Mouse (Mus musculus) embryonic facial prominence, embryonic 10.5 days (tissue): ENCODE results near the gene Isg20l2. TPM values are rescaled to one million over a fixed set of nuclear protein-coding genes. Genes with fewer than 3 reads are reported as not detected.
"Not testable (repeated sequence)": the region's sequence is repeated elsewhere in the genome, so short reads cannot be mapped to it uniquely, and the experiment has no call there.

Experiments used
- DNase-seq: peaks from one replicate; pipeline ENCODE4 v3.0.0-alpha.2; 2017; ENCODE audit warnings: low spot score
- H3K27ac ChIP-seq: fragments of 300-500 bp; sonication (generic); replicated peaks from 2 replicates; pipeline ENCODE4 v1.5.1; 2016; ENCODE audit warnings: mild to moderate bottlenecking
- H3K27me3 ChIP-seq: fragments of 300-500 bp; sonication (generic); replicated peaks from 2 replicates; pipeline ENCODE4 v1.6.1; 2016; ENCODE audit warnings: low read depth, mild to moderate bottlenecking; ENCODE audit not compliant: poor library complexity, severe bottlenecking
- H3K36me3 ChIP-seq: fragments of 300-500 bp; sonication (generic); replicated peaks from 2 replicates; pipeline ENCODE4 v1.6.1; 2016; ENCODE audit warnings: mild to moderate bottlenecking, moderate library complexity
- H3K4me1 ChIP-seq: fragments of 300-500 bp; sonication (generic); 2 replicates; pipeline ENCODE4 v1.6.1; 2016
- H3K4me3 ChIP-seq: fragments of 300-500 bp; sonication (generic); 2 replicates; pipeline ENCODE4 v1.5.1; 2016; ENCODE audit warnings: mild to moderate bottlenecking, moderate library complexity
- H3K9me3 ChIP-seq: fragments of 300-500 bp; sonication (generic); 2 replicates; pipeline ENCODE4 v1.6.1; 2016; ENCODE audit warnings: mild to moderate bottlenecking
- WGBS: fragments of 180-500 bp; shearing (Covaris S2); methylation state at CpG from one replicate; pipeline ENCODE4 v1.1.7; 2016; 5-methylcytosine and 5-hydroxymethylcytosine counted together
- polyA plus RNA-seq: library from polyadenylated mRNA; unstranded; fragments of >200 nt; fragmentation: Nextera tagmentation; extraction: Ambion mirVana; gene quantifications from 2 replicates; pipeline ENCODE4 v1.2.1, GENCODE M21; 2016

The Isg20l2 gene
- 78.0 and 81.3 TPM in 2 replicates for polyA plus RNA-seq

DNA sequence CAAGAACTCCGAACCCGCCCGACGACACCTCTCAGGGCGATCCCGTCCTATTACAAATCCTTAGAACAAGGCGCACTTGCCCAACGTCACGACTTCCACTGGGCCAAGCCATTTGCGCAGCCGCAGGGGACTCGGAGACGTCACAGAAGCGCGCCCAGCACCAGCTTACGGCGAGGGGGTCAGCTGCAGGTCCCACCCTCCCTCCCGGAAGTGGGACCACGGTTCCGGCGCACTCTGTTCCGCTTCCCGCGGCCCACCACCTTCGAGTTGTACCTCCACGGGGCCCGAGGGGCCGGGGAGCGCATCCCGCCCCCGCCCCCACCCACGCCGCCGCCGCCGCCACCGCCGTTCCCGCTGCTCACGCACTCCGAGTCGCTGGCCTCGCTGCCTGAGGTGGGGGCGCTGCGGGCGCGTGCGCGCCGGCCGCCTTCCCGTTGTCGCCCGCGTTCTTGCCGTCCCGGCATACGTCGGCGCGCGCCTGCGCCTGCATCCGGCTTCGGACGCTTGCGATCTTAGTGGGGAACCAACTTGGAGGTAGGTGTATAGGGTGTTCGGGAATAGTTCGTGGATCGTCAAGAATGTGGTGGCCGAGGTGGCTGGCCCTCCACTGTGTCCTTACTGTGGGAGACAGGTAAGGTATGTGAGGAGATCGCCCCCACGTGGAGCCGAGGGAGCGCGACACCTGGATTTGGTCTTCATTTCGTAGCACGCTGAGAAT is at the start of gene Isg20l2, which contains the start of gene Rrnad1:
Isg20l2 (plus strand) TSS at position 237 of the 718 bp plus-strand sequence.
Rrnad1 (minus strand) TSS at position 640 of the 718 bp plus-strand sequence.
- H3K27ac ChIP-seq = peak within 1 kb of the TSS; percentile 95
- peaks cover 69% of the 10 kb centered on the region for H3K36me3 ChIP-seq
- DNase-seq = peak; percentile 98
- H3K4me1 ChIP-seq = peaks cover 40% of the 10 kb centered on the region
- no peaks in the 10 kb centered on the region for H3K27me3 ChIP-seq
- no peaks in the 10 kb centered on the region for H3K9me3 ChIP-seq
- WGBS = under 1% methylated on average over 78 of the region's 78 CpGs
- peak within 1 kb of the TSS; percentile 96 for H3K4me3 ChIP-seq

DNA sequence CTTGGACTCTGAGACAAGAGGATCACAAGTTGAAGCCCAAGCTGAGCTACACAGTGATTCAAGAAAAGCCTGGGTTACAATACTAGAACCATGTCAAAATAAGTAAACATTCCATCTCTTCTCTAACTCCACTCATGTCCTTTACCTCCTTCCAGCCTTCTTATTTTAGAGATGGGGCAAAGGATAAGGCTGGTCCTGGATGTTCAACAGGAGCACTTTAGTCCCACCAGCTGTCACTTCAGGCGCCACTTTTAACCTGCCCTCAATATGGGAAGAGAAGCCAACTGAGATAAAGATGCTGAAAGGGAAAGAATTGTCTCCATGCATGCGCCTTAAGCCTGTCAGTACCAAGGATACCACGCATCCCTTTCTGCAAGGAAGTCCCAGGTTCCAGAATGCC is 45.8 kb upstream of the Isg20l2 start:
- Histone ChIP-seq H3K27me3 (no peaks in the 10 kb centered on the region), H3K4me1 (peaks cover 18% of the 10 kb centered on the region), H3K4me3 (peak overlapping the region; percentile 94), H3K27ac (peak overlapping the region; percentile 93), H3K36me3 (peaks cover 35% of the 10 kb centered on the region), H3K9me3 (no peaks in the 10 kb centered on the region)
- DNase-seq = no peak
- WGBS = 2% methylated on average over 3 of the region's 3 CpGs

DNA sequence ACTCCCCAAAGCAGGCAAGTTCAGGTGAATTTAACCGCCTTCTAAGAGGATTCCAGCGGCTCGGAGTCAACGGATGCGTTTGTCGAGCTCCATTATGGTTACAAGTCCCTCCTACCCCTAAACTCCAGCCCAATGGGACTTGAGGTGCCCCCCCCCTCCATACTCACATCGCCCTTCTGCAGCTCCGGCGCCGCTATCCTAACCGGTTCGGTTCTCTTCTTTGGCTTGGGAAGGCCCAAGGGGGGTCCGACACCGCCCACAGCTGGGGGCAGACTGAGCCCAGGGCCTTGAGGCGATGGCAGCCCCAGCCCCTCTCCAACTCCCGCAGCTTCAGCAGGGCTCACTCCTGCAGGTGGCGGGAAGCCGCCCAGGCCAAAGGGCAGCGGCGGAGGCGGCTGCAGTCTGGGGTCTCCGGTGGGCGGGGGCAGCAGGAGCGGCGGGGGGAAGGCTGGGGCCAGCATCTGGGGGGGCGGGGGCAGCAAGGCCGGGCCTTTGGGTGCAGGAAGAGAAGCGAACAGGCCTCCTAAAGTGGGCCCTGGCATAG is 45.3 kb upstream of the Isg20l2 start:
- Histone ChIP-seq H3K27me3 (no peaks in the 10 kb centered on the region), H3K27ac (peak overlapping the region; percentile 93), H3K9me3 (no peaks in the 10 kb centered on the region), H3K36me3 (peaks cover 31% of the 10 kb centered on the region), H3K4me1 (peaks cover 18% of the 10 kb centered on the region), H3K4me3 (peak overlapping the region; percentile 94)
- WGBS = under 1% methylated on average over 27 of the region's 28 CpGs
- peak; percentile 75 for DNase-seq

DNA sequence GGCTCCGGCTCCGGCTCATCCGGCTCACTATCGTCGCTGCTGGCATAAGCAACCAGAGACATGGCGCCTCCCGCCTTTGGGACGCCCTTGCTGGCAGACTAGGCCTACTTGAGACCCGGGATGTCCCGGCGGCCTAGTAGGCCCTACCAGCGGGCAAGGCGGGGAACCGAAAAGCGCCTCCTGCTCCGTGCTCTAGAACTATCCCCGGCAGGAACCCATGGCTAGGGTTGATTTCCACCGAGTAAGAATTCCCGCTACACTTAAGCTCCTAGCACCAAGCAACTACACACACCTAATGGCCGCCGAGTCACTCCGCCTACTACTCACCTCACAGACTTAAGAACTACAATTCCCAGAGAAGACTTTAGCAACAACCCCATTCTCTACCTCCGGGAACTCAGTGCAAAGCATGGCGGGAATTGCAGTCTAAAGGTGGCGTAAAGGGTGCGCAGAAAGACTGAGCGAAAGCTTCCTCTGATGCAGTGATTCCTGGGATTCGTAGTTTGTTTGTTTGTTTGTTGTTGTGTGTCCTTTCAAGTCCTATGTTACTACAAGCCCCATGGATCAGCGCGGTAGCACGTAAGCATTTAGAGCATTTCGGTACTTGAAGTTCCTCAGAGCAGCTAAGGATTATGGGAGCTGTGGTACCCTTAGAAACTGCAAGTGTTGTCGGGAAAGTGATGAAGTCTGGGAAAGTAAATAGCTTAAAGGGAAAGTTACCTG is 44.7 kb upstream of the Isg20l2 start, which contains the start of gene Prcc:
Prcc (minus strand) TSS at position 328 of the 723 bp plus-strand sequence.
- Histone ChIP-seq H3K4me3 (peak within 1 kb of the TSS; percentile 94), H3K27ac (peak within 1 kb of the TSS; percentile 93), H3K36me3 (peaks cover 25% of the 10 kb centered on the region), H3K9me3 (no peaks in the 10 kb centered on the region), H3K27me3 (no peaks in the 10 kb centered on the region), H3K4me1 (peaks cover 18% of the 10 kb centered on the region)
- peak; percentile 89 for DNase-seq
- under 1% methylated on average over 33 of the region's 33 CpGs for WGBS

DNA sequence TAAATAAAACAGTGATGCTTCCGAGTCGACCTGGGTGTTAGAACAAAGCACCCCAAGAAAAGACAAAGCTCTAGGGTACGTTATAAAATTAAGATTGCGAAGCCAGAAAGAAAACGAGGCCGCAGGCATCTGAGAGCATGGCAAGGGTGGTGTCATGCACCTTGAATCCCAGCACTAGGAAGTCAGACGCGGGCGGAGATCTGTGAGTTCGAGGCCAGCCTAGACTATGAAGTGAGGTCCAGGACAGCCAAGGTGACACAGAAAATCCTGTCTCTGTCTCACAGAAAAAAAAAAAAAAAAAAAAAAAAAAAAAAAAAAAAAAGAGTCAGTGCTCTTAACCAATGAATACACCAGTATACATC is 44.1 kb upstream of the Isg20l2 start:
- H3K4me3 ChIP-seq = peak overlapping the region; percentile 94
- no peak for DNase-seq
- peaks cover 18% of the 10 kb centered on the region for H3K4me1 ChIP-seq
- no peaks in the 10 kb centered on the region for H3K27me3 ChIP-seq
- peaks cover 19% of the 10 kb centered on the region for H3K36me3 ChIP-seq
- H3K27ac ChIP-seq = peak overlapping the region; percentile 93
- H3K9me3 ChIP-seq = no peaks in the 10 kb centered on the region
- WGBS = 12% methylated on average over 10 of the region's 10 CpGs

DNA sequence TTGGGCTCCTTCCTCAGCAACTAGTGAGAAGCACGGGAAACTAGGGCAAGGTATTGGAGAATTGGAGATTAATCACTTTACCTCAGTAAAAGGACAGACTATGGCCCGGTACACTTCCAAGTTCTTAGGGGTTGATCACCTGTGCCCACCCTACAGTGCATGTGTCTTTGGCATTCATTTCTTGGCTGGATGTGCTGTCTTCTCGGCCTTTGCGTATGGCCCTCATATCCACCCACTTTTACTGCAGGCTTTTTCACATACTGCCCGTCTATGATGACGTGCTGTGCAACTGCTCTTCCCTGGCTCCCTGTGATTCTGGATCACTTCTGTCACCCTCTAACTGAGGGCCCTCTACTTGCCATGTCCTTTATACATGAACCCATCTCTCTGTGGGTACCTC is 43.7 kb upstream of the Isg20l2 start:
- no peaks in the 10 kb centered on the region for H3K27me3 ChIP-seq
- peaks cover 15% of the 10 kb centered on the region for H3K36me3 ChIP-seq
- DNase-seq = no peak
- H3K27ac ChIP-seq = no peak overlapping the region
- H3K4me3 ChIP-seq = peak overlapping the region; percentile 94
- no peaks in the 10 kb centered on the region for H3K9me3 ChIP-seq
- H3K4me1 ChIP-seq = peaks cover 18% of the 10 kb centered on the region
- 87% methylated on average over 6 of the region's 6 CpGs for WGBS

DNA sequence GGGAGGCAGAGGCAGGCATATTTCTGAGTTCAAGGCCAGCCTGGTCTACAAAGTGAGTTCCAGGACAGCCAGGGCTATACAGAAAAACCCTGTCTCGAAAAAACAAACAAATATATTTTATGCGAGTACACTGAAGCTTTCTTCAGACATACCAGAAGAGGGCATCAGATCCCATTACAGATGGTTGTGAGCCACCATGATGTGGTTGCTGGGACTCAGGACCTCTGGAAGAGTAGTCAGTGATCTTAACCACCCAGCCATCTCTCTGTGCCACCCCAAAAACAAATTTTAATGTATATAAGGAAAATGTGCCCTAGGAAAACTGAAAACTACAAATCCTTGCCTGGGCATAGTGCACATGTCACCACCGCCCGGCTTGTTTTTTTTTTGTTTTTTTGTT is 42.7 kb upstream of the Isg20l2 start:
- H3K27ac ChIP-seq, H3K9me3 ChIP-seq, H3K4me3 ChIP-seq, DNase-seq, H3K36me3 ChIP-seq, H3K27me3 ChIP-seq: not testable (repeated sequence)
- peaks cover 18% of the 10 kb centered on the region for H3K4me1 ChIP-seq
- 81% methylated on average over 4 of the region's 4 CpGs for WGBS

DNA sequence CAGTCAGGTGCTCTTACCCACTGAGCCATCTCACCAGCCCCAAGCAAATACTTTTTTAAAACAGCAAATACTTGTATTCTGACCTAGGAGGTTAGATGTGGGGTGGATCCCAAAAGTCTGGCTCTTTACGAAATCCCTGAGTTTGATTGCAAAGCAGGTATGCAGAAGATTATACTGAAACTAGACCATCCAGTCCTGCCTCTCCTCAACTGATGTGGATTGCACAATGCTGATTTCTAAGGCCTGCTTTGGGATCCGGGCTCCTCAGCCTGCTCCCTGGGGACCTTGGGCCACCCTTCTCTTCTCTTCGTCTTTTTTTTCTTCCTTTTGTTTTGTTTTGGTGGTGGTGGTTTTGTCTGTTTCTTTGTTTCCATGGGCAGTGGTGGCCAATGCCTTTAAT is 38.6 kb upstream of the Isg20l2 start:
- DNase-seq = no peak
- no peaks in the 10 kb centered on the region for H3K4me1 ChIP-seq
- H3K27me3 ChIP-seq = no peaks in the 10 kb centered on the region
- no peak overlapping the region for H3K27ac ChIP-seq
- no peaks in the 10 kb centered on the region for H3K36me3 ChIP-seq
- no peak overlapping the region for H3K4me3 ChIP-seq
- H3K9me3 ChIP-seq = no peaks in the 10 kb centered on the region
- 50% methylated on average over 3 of the region's 3 CpGs for WGBS

DNA sequence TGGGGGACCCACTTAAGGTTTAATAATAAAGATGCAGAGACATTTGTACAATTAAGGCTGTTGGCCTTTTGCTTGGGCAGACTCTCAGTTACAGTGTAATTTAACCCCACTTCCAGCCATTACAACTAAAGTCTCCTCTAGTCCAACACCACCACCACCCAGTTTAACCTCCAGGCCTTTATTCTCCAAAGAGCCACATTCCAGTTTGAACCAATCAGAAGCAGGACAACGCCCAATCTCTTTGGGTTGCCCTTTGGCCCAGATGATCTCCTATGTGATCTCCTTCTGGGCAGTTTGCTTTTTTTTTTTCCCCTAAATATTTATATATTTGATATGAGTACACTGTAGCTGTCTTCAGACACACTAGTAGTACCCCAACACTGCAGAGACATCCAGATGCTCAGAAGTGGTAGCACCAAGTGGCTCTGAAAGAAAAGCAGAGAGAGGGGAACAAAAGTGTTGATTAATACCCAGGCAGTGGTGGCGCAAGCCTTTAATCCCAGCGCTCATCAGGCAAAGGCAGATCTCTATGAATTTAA is 36.7 kb upstream of the Isg20l2 start:
- no peak for DNase-seq
- H3K36me3 ChIP-seq = no peaks in the 10 kb centered on the region
- H3K27me3 ChIP-seq = no peaks in the 10 kb centered on the region
- no peak overlapping the region for H3K4me3 ChIP-seq
- H3K9me3 ChIP-seq = no peaks in the 10 kb centered on the region
- no peaks in the 10 kb centered on the region for H3K4me1 ChIP-seq
- H3K27ac ChIP-seq = no peak overlapping the region
- 76% methylated on average over 3 of the region's 3 CpGs for WGBS

DNA sequence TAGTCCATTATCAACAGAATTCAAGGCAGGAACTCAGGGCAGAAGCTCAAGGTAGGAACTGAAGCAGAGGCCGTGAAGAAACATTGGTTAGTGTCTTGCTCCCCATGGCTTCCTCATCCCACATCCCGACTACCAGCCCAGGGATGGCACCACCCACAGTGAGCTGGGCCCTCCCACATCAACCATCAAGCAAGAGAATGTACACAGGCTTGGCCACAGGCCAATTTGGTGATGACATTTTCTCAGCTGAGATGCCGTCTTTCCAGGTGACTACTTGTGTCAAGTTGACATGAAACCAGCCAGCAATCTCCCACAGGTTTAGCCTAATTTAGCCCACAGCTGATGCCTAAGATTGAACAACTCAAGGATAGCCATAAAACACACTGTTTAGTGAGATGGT is 30.8 kb upstream of the Isg20l2 start:
- no peaks in the 10 kb centered on the region for H3K9me3 ChIP-seq
- H3K27me3 ChIP-seq = no peaks in the 10 kb centered on the region
- DNase-seq = no peak
- peaks cover 3% of the 10 kb centered on the region; the same call in 1 of the 2 replicates for H3K4me1 ChIP-seq
- no peaks in the 10 kb centered on the region for H3K36me3 ChIP-seq
- WGBS = 77% methylated on average over 3 of the region's 3 CpGs
- no peak overlapping the region for H3K27ac ChIP-seq
- H3K4me3 ChIP-seq = no peak overlapping the region

DNA sequence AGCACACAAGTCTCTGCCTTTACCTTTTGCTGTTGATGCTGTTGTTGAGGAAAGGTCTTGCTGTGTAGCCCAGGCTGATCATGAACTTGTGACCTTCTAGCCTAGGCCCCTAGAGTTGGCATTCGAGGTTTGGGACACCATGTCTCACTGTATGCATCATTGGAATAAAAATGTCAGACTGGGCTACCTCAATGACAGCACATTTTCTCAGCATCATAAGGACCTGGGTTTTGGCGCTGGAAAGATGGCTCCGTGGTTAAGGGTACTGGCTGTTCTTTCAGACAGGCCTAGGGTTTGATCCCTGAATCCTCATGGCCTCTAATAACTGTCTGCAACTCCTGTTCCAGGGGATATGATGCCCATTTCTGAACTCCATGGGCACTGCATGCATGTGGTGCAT is 30.3 kb upstream of the Isg20l2 start:
- no peak overlapping the region for H3K27ac ChIP-seq
- no peaks in the 10 kb centered on the region for H3K36me3 ChIP-seq
- no peak for DNase-seq
- whole genome bisulfite sequencing = 82% methylated on average over 3 of the region's 3 CpGs
- no peak overlapping the region for H3K4me3 ChIP-seq
- H3K9me3 ChIP-seq = no peaks in the 10 kb centered on the region
- H3K27me3 ChIP-seq = no peaks in the 10 kb centered on the region
- peaks cover 3% of the 10 kb centered on the region; the same call in 1 of the 2 replicates for H3K4me1 ChIP-seq

DNA sequence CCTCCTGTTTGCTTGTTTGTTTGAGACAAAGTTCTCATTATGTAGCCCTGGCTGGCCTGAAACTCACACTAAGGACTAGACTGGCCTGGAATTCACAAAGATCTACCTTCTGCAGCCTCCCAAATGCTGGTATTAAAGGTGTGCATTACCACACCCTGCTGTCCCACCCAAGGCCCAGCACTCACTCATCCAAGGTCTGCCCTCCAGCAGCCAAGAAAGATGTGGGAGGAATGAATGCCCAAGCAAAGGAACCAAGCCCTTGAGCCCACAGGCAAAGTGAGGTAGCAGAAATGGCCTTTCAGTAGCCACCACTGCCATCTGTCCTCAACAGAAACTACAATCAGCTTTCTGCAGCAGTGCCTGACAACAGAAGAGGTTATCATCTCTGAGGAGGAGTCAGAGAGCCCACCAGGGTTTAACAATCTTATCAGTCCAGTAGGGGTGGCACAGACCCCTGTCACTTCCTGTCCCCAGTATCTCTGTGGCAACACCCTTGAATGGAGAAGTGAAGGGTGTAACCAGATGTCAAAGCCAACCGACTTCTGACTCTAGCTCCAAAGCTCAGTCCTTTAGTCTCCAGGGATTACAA is 29.0 kb upstream of the Isg20l2 start:
- Histone ChIP-seq H3K9me3 (no peaks in the 10 kb centered on the region), H3K27ac (no peak overlapping the region; the same call in 1 of the 2 replicates), H3K4me3 (no peak overlapping the region), H3K4me1 (peaks cover 8% of the 10 kb centered on the region), H3K27me3 (no peaks in the 10 kb centered on the region), H3K36me3 (no peaks in the 10 kb centered on the region)
- WGBS = 51% methylated on average over 1 of the region's 1 CpGs
- no peak for DNase-seq
